Mouse (Mus musculus): ENCODE measurements around the gene R3hdm4.

- TF ChIP-seq CTCF (conservative IDR thresholded peaks at IDR 0.05 in 1 of 2, IDR thresholded peaks at IDR 0.05 in 1 of 2; ENCODE audit: low read depth in 2 of 2, low read length in 2 of 2) (no peak), ZKSCAN1 (IDR thresholded peaks at IDR 0.05; ENCODE audit: borderline replicate concordance, low read depth, low read length) (no peak), UBTF (IDR thresholded peaks at IDR 0.05; ENCODE audit: low read depth, low read length) (no peak), JUN (IDR thresholded peaks at IDR 0.05; ENCODE audit: insufficient read depth, low read depth, low read length) (no peak), NRF1 (IDR thresholded peaks at IDR 0.05; ENCODE audit: low read depth, low read length) (no peak), NELFE (IDR thresholded peaks at IDR 0.05; ENCODE audit: low read depth, low read length) (no peak), ZMIZ1 (IDR thresholded peaks at IDR 0.05; ENCODE audit: low read depth, low read length) (no peak), HCFC1 (IDR thresholded peaks at IDR 0.05; ENCODE audit: low read depth, low read length) (no peak), POLR2A (IDR thresholded peaks at IDR 0.05; ENCODE audit: low read depth, low read length) (no peak; the same call in 1 of the 2 replicates), POLR2AphosphoS2 (IDR thresholded peaks at IDR 0.05; ENCODE audit: low read depth, low read length) (no peak; the same call in 1 of the 2 replicates)
Measured at GRCm38 (mm10) chr10:79956643-79957154, 35.7 kb upstream of the R3hdm4 start.

All from CH12.LX (cell line).